Mouse (Mus musculus): ENCODE data around the gene Canx.
"Not testable (repeated sequence)": the region's sequence is repeated elsewhere in the genome, so short reads cannot be mapped to it uniquely, and the experiment has no call there.

Canx gene

GRCm38 (mm10) chr11:50325496-50326301, at the start of gene Canx:
TSS of gene Canx (minus strand) at chr11:50325673.
- DNase-seq, result peak; percentile 95

GRCm38 (mm10) chr11:50374286-50375015, 49.0 kb upstream of the Canx start:
- no peak for DNase-seq

GRCm38 (mm10) chr11:50373621-50374020, 48.1 kb upstream of the Canx start:
- DNase-seq, result no peak

- DNase-seq, result no peak
These were observed 47.6 kb upstream of the Canx start for GRCm38 (mm10) chr11:50373086-50373485.

GRCm38 (mm10) chr11:50371911-50372310, 46.4 kb upstream of the Canx start:
- no peak for DNase-seq

- DNase-seq, result peak; percentile 72
These were observed 45.9 kb upstream of the Canx start for GRCm38 (mm10) chr11:50371399-50371841.

GRCm38 (mm10) chr11:50370969-50371368, 45.5 kb upstream of the Canx start:
- no peak for DNase-seq

GRCm38 (mm10) chr11:50369360-50369911, 44.0 kb upstream of the Canx start:
- DNase-seq, result no peak

GRCm38 (mm10) chr11:50367531-50367930, 42.1 kb upstream of the Canx start:
- no peak for DNase-seq

GRCm38 (mm10) chr11:50365322-50365721, 39.8 kb upstream of the Canx start:
- DNase-seq, result no peak

- peak; percentile 77 for DNase-seq
These were observed 39.1 kb upstream of the Canx start for GRCm38 (mm10) chr11:50364548-50364947.

GRCm38 (mm10) chr11:50361282-50361681, 35.8 kb upstream of the Canx start:
- not testable (repeated sequence) for DNase-seq

- DNase-seq, result peak; percentile 67
These were observed 33.7 kb upstream of the Canx start for GRCm38 (mm10) chr11:50358950-50359861.

GRCm38 (mm10) chr11:50355395-50355794, 29.9 kb upstream of the Canx start:
- no peak for DNase-seq

- no peak for DNase-seq
These were observed 29.4 kb upstream of the Canx start for GRCm38 (mm10) chr11:50354851-50355250.

- DNase-seq, result no peak
These were observed 28.7 kb upstream of the Canx start, which contains the start of gene Cby3 for GRCm38 (mm10) chr11:50354162-50354561. TSS of gene Cby3 (plus strand) at chr11:50354462.

GRCm38 (mm10) chr11:50352177-50352576, 26.7 kb upstream of the Canx start:
- no peak for DNase-seq

GRCm38 (mm10) chr11:50346256-50347032, 21.0 kb upstream of the Canx start:
- no peak for DNase-seq

- DNase-seq, result no peak
These were observed 20.0 kb upstream of the Canx start for GRCm38 (mm10) chr11:50345486-50345885.

GRCm38 (mm10) chr11:50336891-50337290, 11.4 kb upstream of the Canx start:
- no peak for DNase-seq

- DNase-seq, result no peak
These were observed 10.7 kb upstream of the Canx start for GRCm38 (mm10) chr11:50336126-50336525.

GRCm38 (mm10) chr11:50333181-50333580, 7.7 kb upstream of the Canx start:
- DNase-seq, result no peak
